Mouse (Mus musculus): ENCODE measurements around the gene Srrm4. TPM values are rescaled to one million over a fixed set of nuclear protein-coding genes. Genes with fewer than 3 reads are reported as not detected.

The Srrm4 gene
- polyA plus RNA-seq, 1 experiment from 2014 or later, result 32.0 TPM

DNA sequence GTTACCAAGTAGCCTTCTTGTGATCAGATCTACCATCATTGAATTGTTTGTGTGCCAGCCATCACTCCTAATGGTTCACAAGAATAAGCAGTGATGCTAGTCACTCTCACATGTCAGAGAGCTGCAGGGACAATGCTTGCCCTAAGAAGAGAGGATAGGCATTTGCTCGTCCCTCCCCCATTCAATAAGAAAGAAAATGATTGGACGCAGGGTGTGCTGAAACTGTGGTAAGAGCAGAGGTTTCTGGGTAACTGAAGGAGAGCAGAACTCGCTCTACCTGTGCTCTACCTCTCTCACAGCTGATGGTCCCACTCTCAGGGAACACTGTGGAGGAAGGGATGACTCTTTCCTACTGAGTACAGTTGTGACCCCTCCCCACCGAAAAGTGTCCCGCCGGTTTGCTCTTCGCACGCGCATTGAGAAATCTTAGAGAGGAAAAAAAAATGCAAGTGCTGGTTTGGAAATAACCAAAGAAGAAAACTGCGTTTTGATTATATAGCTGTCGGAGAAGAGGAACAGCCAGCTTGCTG, 143.7 kb downstream of the Srrm4 start:
- H3K36me3 ChIP-seq (ENCODE audit: control insufficient read depth, insufficient read depth, low read length), result peaks cover 4% of the 10 kb centered on the region; the same call in 1 of the 2 replicates
- WGBS, result 44% methylated on average over 11 of the region's 11 CpGs
- H3K27ac ChIP-seq (ENCODE audit: low read depth, low read length), result no peak overlapping the region
- DNase-seq (ENCODE audit: low spot score) (no peak), ATAC-seq (ENCODE audit: low FRiP score) (no peak)
- no peaks in the 10 kb centered on the region for H3K9me3 ChIP-seq (ENCODE audit: control insufficient read depth, low read length)
- H3K27me3 ChIP-seq (ENCODE audit: control insufficient read depth, insufficient read depth, low read length), result no peaks in the 10 kb centered on the region
- H3K4me1 ChIP-seq (replicated peaks; ENCODE audit: control insufficient read depth, insufficient read depth, low read length), result no peaks in the 10 kb centered on the region
- H3K9ac ChIP-seq (ENCODE audit: low read depth, low read length), result no peak overlapping the region
- no peak overlapping the region for H3K4me3 ChIP-seq (ENCODE audit: low read depth, low read length)
- H3K4me2 ChIP-seq (replicated peaks; ENCODE audit: low read depth, low read length), result no peak overlapping the region

DNA sequence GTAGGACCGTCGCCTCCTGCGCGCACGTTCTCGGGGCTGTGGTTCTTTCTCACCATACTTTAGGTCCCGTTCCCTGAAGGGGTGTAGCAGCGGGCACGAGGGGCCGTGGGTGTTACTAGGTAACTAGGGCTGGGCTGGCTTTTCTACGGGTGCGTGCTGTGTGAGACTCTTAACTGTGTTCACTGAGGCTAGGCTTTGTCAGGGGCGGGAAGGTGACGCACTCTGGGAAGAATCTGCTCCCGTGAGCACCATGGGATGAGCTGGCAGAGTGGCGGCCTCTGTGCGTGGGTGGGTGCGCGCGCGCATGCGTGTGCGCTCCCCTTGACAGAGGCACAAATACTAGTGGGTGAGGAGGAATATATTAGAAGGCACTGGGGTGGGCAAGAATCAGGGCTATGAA, 145.1 kb downstream of the Srrm4 start:
- ATAC-seq (ENCODE audit: low FRiP score) (no peak), DNase-seq (ENCODE audit: low spot score) (no peak)
- no peak overlapping the region for H3K27ac ChIP-seq (ENCODE audit: low read depth, low read length)
- H3K9me3 ChIP-seq (ENCODE audit: control insufficient read depth, low read length), result no peaks in the 10 kb centered on the region
- no peak overlapping the region for H3K9ac ChIP-seq (ENCODE audit: low read depth, low read length)
- H3K4me3 ChIP-seq (ENCODE audit: low read depth, low read length), result no peak overlapping the region
- no peaks in the 10 kb centered on the region for H3K27me3 ChIP-seq (ENCODE audit: control insufficient read depth, insufficient read depth, low read length)
- no peak overlapping the region for H3K4me2 ChIP-seq (replicated peaks; ENCODE audit: low read depth, low read length)
- peaks cover 4% of the 10 kb centered on the region; the same call in 1 of the 2 replicates for H3K36me3 ChIP-seq (ENCODE audit: control insufficient read depth, insufficient read depth, low read length)
- 46% methylated on average over 23 of the region's 23 CpGs for WGBS
- no peaks in the 10 kb centered on the region for H3K4me1 ChIP-seq (replicated peaks; ENCODE audit: control insufficient read depth, insufficient read depth, low read length)

- no peak overlapping the region for H3K4me3 ChIP-seq (ENCODE audit: low read depth, low read length)
- no peaks in the 10 kb centered on the region for H3K27me3 ChIP-seq (ENCODE audit: control insufficient read depth, insufficient read depth, low read length)
- no peak overlapping the region for H3K4me2 ChIP-seq (replicated peaks; ENCODE audit: low read depth, low read length)
- H3K4me1 ChIP-seq (replicated peaks; ENCODE audit: control insufficient read depth, insufficient read depth, low read length), result no peaks in the 10 kb centered on the region
- no peak overlapping the region for H3K9ac ChIP-seq (ENCODE audit: low read depth, low read length)
- WGBS, result 45% methylated on average over 10 of the region's 10 CpGs
- no peak for ATAC-seq (ENCODE audit: low FRiP score)
- H3K36me3 ChIP-seq (ENCODE audit: control insufficient read depth, insufficient read depth, low read length), result peaks cover 4% of the 10 kb centered on the region; the same call in 1 of the 2 replicates
- no peak for DNase-seq (ENCODE audit: low spot score)
- no peak overlapping the region for H3K27ac ChIP-seq (ENCODE audit: low read depth, low read length)
- H3K9me3 ChIP-seq (ENCODE audit: control insufficient read depth, low read length), result no peaks in the 10 kb centered on the region
Measured at GRCm38 (mm10) chr5:116445634-116446367, 145.8 kb downstream of the Srrm4 start.

DNA sequence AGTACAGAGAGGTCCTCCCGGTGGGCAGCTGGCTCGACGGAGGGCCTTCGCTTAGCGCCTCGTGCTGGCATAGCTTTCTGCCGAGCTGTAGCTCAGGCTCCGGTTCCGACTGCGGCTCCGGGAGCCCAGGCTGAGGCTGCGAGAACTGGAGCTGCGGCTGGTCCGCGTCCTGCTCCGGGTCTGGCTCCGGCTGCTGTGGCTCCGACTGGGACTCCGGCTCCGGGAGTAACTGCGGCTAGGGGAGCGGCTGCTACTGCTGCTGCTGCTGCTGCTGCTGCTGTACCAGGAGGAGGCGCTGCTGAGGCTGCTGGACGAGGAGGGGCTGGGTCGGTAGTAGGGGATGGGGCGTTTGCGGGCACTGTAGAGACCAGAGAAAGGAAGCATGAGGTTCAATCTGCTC, 147.1 kb downstream of the Srrm4 start:
- no peak for ATAC-seq (ENCODE audit: low FRiP score)
- Histone ChIP-seq H3K9ac (ENCODE audit: low read depth, low read length) (no peak overlapping the region), H3K9me3 (ENCODE audit: control insufficient read depth, low read length) (no peaks in the 10 kb centered on the region), H3K4me1 (replicated peaks; ENCODE audit: control insufficient read depth, insufficient read depth, low read length) (no peaks in the 10 kb centered on the region), H3K27ac (ENCODE audit: low read depth, low read length) (no peak overlapping the region), H3K4me3 (ENCODE audit: low read depth, low read length) (no peak overlapping the region), H3K36me3 (ENCODE audit: control insufficient read depth, insufficient read depth, low read length) (peaks cover 4% of the 10 kb centered on the region; the same call in 1 of the 2 replicates), H3K27me3 (ENCODE audit: control insufficient read depth, insufficient read depth, low read length) (no peaks in the 10 kb centered on the region), H3K4me2 (replicated peaks; ENCODE audit: low read depth, low read length) (no peak overlapping the region)
- DNase-seq (ENCODE audit: low spot score), result peak; percentile 40
- 61% methylated on average over 27 of the region's 27 CpGs for WGBS

DNA sequence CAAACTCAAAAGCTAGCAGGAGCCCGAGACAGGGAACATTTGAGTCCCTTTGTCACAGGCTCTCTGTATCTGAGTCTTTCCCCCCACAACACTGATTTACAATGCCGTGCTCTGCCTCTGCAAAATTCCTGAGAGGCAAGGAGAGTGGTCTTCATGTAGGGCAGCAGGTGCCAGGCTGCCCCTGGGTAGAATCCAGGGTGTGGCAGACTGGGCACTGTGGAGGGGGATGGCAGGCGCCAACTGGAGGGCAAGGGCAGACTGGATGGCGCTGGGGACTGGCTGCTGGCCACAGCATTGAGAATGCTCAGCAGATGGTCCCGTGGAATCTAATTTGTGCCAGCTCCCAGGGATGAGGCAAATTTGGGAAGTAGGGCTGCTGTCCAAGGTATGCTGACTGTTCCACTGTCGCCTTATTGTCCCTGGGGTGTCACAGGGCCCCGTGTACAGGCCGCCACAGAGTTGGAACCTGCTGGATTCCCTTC, 148.1 kb downstream of the Srrm4 start:
- WGBS, result 87% methylated on average over 8 of the region's 8 CpGs
- Histone ChIP-seq H3K4me2 (replicated peaks; ENCODE audit: low read depth, low read length) (no peak overlapping the region), H3K9me3 (ENCODE audit: control insufficient read depth, low read length) (no peaks in the 10 kb centered on the region), H3K36me3 (ENCODE audit: control insufficient read depth, insufficient read depth, low read length) (peaks cover 4% of the 10 kb centered on the region; the same call in 1 of the 2 replicates), H3K27ac (ENCODE audit: low read depth, low read length) (no peak overlapping the region), H3K4me3 (ENCODE audit: low read depth, low read length) (no peak overlapping the region), H3K27me3 (ENCODE audit: control insufficient read depth, insufficient read depth, low read length) (no peaks in the 10 kb centered on the region), H3K9ac (ENCODE audit: low read depth, low read length) (no peak overlapping the region), H3K4me1 (replicated peaks; ENCODE audit: control insufficient read depth, insufficient read depth, low read length) (no peaks in the 10 kb centered on the region)
- no peak for ATAC-seq (ENCODE audit: low FRiP score)
- no peak for DNase-seq (ENCODE audit: low spot score)

DNA sequence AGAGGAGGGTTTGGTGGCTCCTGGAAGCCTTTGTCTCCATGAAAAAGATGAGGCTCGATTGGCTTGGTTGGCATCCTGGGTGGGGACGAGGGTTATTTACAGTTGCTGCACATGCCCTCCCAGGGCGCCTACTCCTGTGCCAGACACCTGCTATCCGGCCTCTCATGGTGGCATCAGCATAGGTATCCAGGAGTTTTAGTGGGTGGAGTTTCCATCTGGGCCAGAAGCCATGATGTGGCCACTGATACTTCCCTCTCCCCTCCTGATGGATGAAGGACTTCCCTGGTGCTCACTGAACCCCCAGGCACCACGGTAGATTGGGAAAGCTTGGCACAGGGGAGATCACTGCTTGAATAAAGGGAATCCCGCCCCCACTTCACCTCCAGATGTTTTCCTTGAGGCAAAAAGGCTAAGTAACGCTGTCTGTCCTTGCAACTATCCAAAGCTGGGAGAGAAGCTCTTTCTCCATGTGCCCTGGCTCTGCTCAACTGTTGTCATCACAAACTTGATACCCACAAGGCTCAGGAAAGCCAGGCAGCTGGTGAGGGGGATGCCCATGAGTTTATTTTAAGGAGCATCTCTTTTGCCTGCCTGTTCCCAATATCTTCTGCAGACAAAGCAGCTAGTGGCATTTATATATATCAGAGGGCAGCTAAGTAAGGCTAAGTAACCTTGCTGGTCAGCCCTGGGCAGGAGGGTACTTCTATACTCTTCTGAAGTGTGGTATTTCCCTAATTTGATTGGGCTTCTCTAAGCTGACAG, 148.7 kb downstream of the Srrm4 start:
- ATAC-seq (ENCODE audit: low FRiP score) (no peak), DNase-seq (ENCODE audit: low spot score) (no peak)
- no peak overlapping the region for H3K4me3 ChIP-seq (ENCODE audit: low read depth, low read length)
- no peaks in the 10 kb centered on the region for H3K9me3 ChIP-seq (ENCODE audit: control insufficient read depth, low read length)
- no peak overlapping the region for H3K9ac ChIP-seq (ENCODE audit: low read depth, low read length)
- WGBS, result 79% methylated on average over 7 of the region's 7 CpGs
- H3K4me2 ChIP-seq (replicated peaks; ENCODE audit: low read depth, low read length), result no peak overlapping the region
- H3K4me1 ChIP-seq (replicated peaks; ENCODE audit: control insufficient read depth, insufficient read depth, low read length), result no peaks in the 10 kb centered on the region
- no peaks in the 10 kb centered on the region for H3K27me3 ChIP-seq (ENCODE audit: control insufficient read depth, insufficient read depth, low read length)
- no peak overlapping the region for H3K27ac ChIP-seq (ENCODE audit: low read depth, low read length)
- peaks cover 4% of the 10 kb centered on the region; the same call in 1 of the 2 replicates for H3K36me3 ChIP-seq (ENCODE audit: control insufficient read depth, insufficient read depth, low read length)

DNA sequence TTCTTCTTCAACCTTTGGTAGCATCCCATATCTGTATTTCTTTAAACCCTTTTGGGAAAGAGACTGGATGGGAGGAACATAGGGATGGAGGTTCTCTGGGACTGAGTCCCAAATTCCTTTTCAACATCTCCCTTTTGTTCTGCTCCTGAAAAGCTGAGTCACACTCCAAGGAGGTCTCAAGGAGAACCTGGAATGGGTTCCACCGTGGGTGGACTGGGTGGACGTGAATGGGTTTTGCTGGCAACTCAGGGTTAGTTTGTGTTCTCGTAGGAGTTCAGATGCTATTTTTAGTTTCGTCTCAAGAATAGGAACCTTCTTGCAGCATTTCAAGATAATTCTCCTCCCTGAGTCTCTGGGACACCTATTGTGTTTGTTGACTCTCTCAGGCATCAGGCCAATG, 151.4 kb downstream of the Srrm4 start:
- H3K4me2 ChIP-seq (replicated peaks; ENCODE audit: low read depth, low read length), result no peak overlapping the region
- WGBS, result 72% methylated on average over 4 of the region's 4 CpGs
- DNase-seq (ENCODE audit: low spot score) (no peak), ATAC-seq (ENCODE audit: low FRiP score) (no peak)
- H3K36me3 ChIP-seq (ENCODE audit: control insufficient read depth, insufficient read depth, low read length), result peaks cover 4% of the 10 kb centered on the region; the same call in 1 of the 2 replicates
- no peaks in the 10 kb centered on the region for H3K27me3 ChIP-seq (ENCODE audit: control insufficient read depth, insufficient read depth, low read length)
- H3K4me1 ChIP-seq (replicated peaks; ENCODE audit: control insufficient read depth, insufficient read depth, low read length), result no peaks in the 10 kb centered on the region
- no peak overlapping the region for H3K4me3 ChIP-seq (ENCODE audit: low read depth, low read length)
- no peak overlapping the region for H3K27ac ChIP-seq (ENCODE audit: low read depth, low read length)
- no peaks in the 10 kb centered on the region for H3K9me3 ChIP-seq (ENCODE audit: control insufficient read depth, low read length)
- H3K9ac ChIP-seq (ENCODE audit: low read depth, low read length), result no peak overlapping the region

GRCm38 (mm10) chr5:116438328-116438727, 153.3 kb downstream of the Srrm4 start:
- no peaks in the 10 kb centered on the region for H3K27me3 ChIP-seq (ENCODE audit: control insufficient read depth, insufficient read depth, low read length)
- ATAC-seq (ENCODE audit: low FRiP score) (no peak), DNase-seq (ENCODE audit: low spot score) (no peak)
- peaks cover 2% of the 10 kb centered on the region; the same call in 1 of the 2 replicates for H3K4me1 ChIP-seq (replicated peaks; ENCODE audit: control insufficient read depth, insufficient read depth, low read length)
- WGBS, result 25% methylated on average over 4 of the region's 4 CpGs
- H3K27ac ChIP-seq (ENCODE audit: low read depth, low read length), result no peak overlapping the region
- H3K9ac ChIP-seq (ENCODE audit: low read depth, low read length), result no peak overlapping the region
- H3K9me3 ChIP-seq (ENCODE audit: control insufficient read depth, low read length), result no peaks in the 10 kb centered on the region
- H3K4me3 ChIP-seq (ENCODE audit: low read depth, low read length), result no peak overlapping the region
- H3K36me3 ChIP-seq (ENCODE audit: control insufficient read depth, insufficient read depth, low read length), result peaks cover 1% of the 10 kb centered on the region; the same call in 1 of the 2 replicates
- H3K4me2 ChIP-seq (replicated peaks; ENCODE audit: low read depth, low read length), result no peak overlapping the region
